Mouse (Mus musculus): ENCODE data around the gene 4930550L24Rik.

Gene 4930550L24Rik

GRCm38 (mm10) chrX:58909060-58909459 lies at the start of gene 4930550L24Rik:
Gene 4930550L24Rik (plus strand): TSS chrX:58909360.
- no peak for DNase-seq (ENCODE audit: low read depth, low spot score)

- no peak for DNase-seq (ENCODE audit: low read depth, low spot score)
These were observed 8.4 kb upstream of the 4930550L24Rik start for GRCm38 (mm10) chrX:58900753-58901152.

- DNase-seq (ENCODE audit: low read depth, low spot score), result no peak
These were observed 58.8 kb downstream of the 4930550L24Rik start for GRCm38 (mm10) chrX:58967969-58968368.

Measured in ZHBTc4 (cell line).